Mouse (Mus musculus) limb, embryonic 14.5 days (tissue): Measurements from ENCODE around the gene Tmem132c. TPM values are rescaled to one million over a fixed set of nuclear protein-coding genes. Genes with fewer than 3 reads are reported as not detected.
A peak's percentile ranks its signal among the peaks of the same experiment; 100 is the strongest.

ENCODE experiments used
- ATAC-seq: fragments of 200-750 bp; cut with Nextera tagmentation; 2 replicates; pipeline ENCODE4 v1.8.0; 2017; ENCODE audit warnings: low read depth, moderate number of reproducible peaks, moderate TSS enrichment; ENCODE audit not compliant: low FRiP score
- DNase-seq: peaks from one replicate; pipeline ENCODE4 v3.0.0-alpha.2; 2015; ENCODE audit warnings: low spot score
- H3K27ac ChIP-seq: fragments of 300-500 bp; sonication (generic); replicated peaks from 2 replicates; pipeline ENCODE4 v1.5.1; 2014; ENCODE audit warnings: low read depth, mild to moderate bottlenecking, low read length, moderate library complexity, mixed read lengths
- H3K27me3 ChIP-seq: fragments of 300-500 bp; sonication (generic); 2 replicates; pipeline ENCODE4 v1.6.1; 2014; ENCODE audit warnings: low read length, mixed read lengths; ENCODE audit not compliant: control insufficient read depth, insufficient read depth
- H3K36me3 ChIP-seq: fragments of 300-500 bp; sonication (generic); 2 replicates; pipeline ENCODE4 v1.6.1; 2014; ENCODE audit warnings: mild to moderate bottlenecking, low read length, moderate library complexity, mixed read lengths; ENCODE audit not compliant: control insufficient read depth, insufficient read depth
- H3K4me1 ChIP-seq: fragments of 300-500 bp; sonication (generic); 2 replicates; pipeline ENCODE4 v1.6.1; 2014; ENCODE audit warnings: antibody characterized with exemption, low read length, mixed read lengths; ENCODE audit not compliant: control insufficient read depth, insufficient read depth
- H3K4me2 ChIP-seq: fragments of 300-500 bp; sonication (generic); replicated peaks from 2 replicates; pipeline ENCODE4 v1.6.1; 2014; ENCODE audit warnings: low read depth, mild to moderate bottlenecking, low read length, moderate library complexity; ENCODE audit not compliant: severe bottlenecking
- H3K4me3 ChIP-seq: fragments of 300-500 bp; sonication (generic); replicated peaks from 2 replicates; pipeline ENCODE4 v1.5.1; 2014; ENCODE audit warnings: low read length
- H3K9ac ChIP-seq: fragments of 300-500 bp; sonication (generic); 2 replicates; pipeline ENCODE4 v1.6.1; 2014; ENCODE audit warnings: mild to moderate bottlenecking, low read depth, low read length, moderate library complexity; ENCODE audit not compliant: severe bottlenecking
- H3K9me3 ChIP-seq: fragments of 300-500 bp; sonication (generic); 2 replicates; pipeline ENCODE4 v1.6.1; 2016; ENCODE audit warnings: low read length; ENCODE audit not compliant: control insufficient read depth
- POLR2A ChIP-seq: fragments of 200-500 bp; IDR thresholded peaks from 2 replicates; pipeline ENCODE4 v1.8.0; 2012; ENCODE audit warnings: inconsistent platforms, mild to moderate bottlenecking, moderate library complexity, borderline replicate concordance; ENCODE audit not compliant: insufficient read depth, insufficient read length; ENCODE audit errors: extremely low read depth
- WGBS: fragments of 180-500 bp; shearing (Covaris S2); extraction: QIAGEN DNeasy Blood & Tissue Kit; methylation state at CpG from one replicate; pipeline ENCODE4 v1.1.7; 2014; 5-methylcytosine and 5-hydroxymethylcytosine counted together
- polyA plus RNA-seq, 2 experiments: library from polyadenylated mRNA; depleted of rRNA in 1 of 2; stranded (reverse) in 1 of 2; unstranded in 1 of 2; fragments of >200 nt; fragmentation: Nextera tagmentation in 1 of 2; extraction: Ambion mirVana in 1 of 2; gene quantifications; 2 replicates each; pipeline versions ENCODE4 v1.2.1 to v1.2.3; 2012 to 2014

Tmem132c gene
- polyA plus RNA-seq, 2 experiments, result 27.2 to 33.2 TPM

DNA sequence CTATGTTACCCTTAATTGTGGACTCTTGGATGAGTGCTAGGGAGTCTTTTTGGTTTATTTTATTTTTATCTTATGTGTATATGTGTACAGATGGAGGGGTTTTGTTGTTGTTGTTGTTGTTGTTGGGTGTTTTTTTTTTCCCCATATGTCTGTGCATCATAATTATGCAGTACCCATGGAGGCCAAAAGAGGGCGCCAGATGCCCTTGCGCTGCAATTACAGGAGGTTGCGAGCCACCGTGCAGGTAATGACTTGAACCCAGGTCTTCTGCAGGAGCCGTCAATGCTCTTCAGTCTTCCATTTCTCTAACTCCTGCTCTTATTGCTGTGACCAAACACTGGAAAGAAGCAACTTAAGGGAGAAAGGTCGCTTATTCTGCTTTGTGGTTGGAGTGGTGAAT lies 23.9 kb upstream of the Tmem132c start:
- no peak for ATAC-seq
- Histone ChIP-seq H3K4me2 (no peak overlapping the region), H3K9me3 (peaks cover 5% of the 10 kb centered on the region; the same call in 1 of the 2 replicates), H3K4me3 (no peak overlapping the region), H3K36me3 (no peaks in the 10 kb centered on the region), H3K4me1 (no peaks in the 10 kb centered on the region), H3K9ac (no peak overlapping the region), H3K27ac (no peak overlapping the region), H3K27me3 (no peaks in the 10 kb centered on the region)
- whole genome bisulfite sequencing, result 63% methylated on average over 6 of the region's 6 CpGs
- no peak for DNase-seq
- no peak for TF ChIP-seq POLR2A

DNA sequence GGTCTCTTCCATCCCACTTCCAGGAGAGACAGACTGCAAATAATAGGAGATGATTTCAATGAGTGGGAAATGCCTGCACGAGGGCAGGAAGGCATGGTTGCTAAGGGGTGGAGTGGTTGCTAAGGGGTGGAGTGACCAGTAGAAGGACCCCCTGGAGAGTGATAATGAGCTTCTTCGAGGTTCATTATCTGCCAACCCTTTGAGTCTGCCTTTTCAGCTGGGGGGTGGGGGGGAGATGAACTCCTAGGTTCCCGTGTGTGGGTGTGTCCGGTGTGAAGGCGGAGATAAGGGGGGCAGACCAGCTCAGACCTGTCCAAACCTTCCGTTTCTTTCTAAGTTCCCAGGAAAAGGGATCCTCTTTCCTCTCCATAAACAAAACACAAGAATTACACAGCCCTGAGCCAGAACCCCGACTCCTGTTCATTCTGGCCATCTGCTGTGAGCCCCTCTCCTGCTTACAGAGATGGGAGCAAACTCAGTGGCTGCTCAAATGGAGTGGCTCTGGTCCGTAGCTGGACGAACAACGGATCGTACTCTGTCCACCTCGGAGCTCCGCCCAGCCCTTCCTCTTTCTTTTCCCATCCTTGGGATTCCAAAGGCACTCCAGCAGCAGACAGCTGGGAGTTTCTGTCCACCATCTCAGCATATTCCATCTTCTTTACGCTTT lies 13.5 kb upstream of the Tmem132c start:
- Histone ChIP-seq H3K4me3 (no peak overlapping the region), H3K27ac (no peak overlapping the region), H3K36me3 (no peaks in the 10 kb centered on the region), H3K9ac (no peak overlapping the region), H3K27me3 (no peaks in the 10 kb centered on the region), H3K9me3 (no peaks in the 10 kb centered on the region), H3K4me2 (peak overlapping the region; percentile 34), H3K4me1 (no peaks in the 10 kb centered on the region)
- WGBS, result 6% methylated on average over 14 of the region's 14 CpGs
- ATAC-seq (no peak), DNase-seq (no peak)
- no peak for TF ChIP-seq POLR2A

DNA sequence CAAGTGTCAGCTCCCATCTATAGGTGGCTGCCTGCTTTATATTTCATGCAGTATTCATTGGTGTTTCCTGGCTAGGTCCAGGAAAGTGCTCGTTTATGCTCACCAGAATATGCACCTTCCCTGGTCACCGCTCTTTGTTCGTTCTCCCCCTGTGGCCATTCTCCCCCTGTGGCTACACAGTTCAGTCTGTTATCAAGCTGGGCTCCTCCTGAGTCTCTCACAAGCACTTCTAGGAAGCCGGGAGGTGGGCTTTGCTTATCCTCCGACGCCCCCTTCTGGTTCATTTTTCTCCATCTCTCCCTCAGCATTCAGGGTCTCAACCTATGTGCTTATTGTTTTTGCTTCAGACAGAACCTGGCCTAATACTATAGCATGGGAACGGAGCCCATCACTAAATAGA lies 6.9 kb upstream of the Tmem132c start:
- H3K27me3 ChIP-seq, result no peaks in the 10 kb centered on the region
- H3K4me2 ChIP-seq, result no peak overlapping the region
- ATAC-seq (peak; percentile 7; the same call in 1 of the 2 replicates), DNase-seq (peak; percentile 59)
- H3K4me1 ChIP-seq, result no peaks in the 10 kb centered on the region; the same call in 1 of the 2 replicates
- H3K4me3 ChIP-seq, result no peak overlapping the region
- H3K9ac ChIP-seq, result no peak overlapping the region
- H3K9me3 ChIP-seq, result no peaks in the 10 kb centered on the region; the same call in 1 of the 2 replicates
- no peak overlapping the region for H3K27ac ChIP-seq
- TF ChIP-seq POLR2A, result no peak
- H3K36me3 ChIP-seq, result no peaks in the 10 kb centered on the region
- WGBS, result 4% methylated on average over 7 of the region's 7 CpGs

DNA sequence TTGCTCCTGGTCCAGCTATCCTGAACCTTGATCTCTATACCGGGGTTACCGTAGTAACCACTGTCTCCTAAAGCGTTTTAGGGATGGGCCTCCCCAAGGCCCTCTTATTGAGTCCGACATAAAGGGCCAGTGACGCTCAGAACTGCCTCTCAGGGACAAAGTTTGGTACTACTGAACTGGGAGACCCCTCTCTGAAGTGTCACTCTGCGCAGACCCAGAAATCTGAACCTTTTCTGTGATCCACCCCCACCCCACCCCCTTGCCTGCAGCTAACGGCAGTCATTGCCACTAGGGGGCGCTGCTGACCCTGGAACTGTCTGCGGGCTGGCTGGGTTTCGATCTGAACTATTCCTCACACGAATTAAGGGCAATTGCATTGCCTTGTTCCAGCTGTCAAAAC lies 6.4 kb upstream of the Tmem132c start:
- ATAC-seq (peak; percentile 80), DNase-seq (peak; percentile 81)
- H3K36me3 ChIP-seq, result no peaks in the 10 kb centered on the region
- H3K9me3 ChIP-seq, result no peaks in the 10 kb centered on the region; the same call in 1 of the 2 replicates
- H3K4me1 ChIP-seq, result peaks cover 3% of the 10 kb centered on the region
- 0 out of 2 replicates have a peak overlapping the region, but pooled peaks have one; percentile 10 for H3K4me3 ChIP-seq
- H3K9ac ChIP-seq, result no peak overlapping the region
- no peak for TF ChIP-seq POLR2A
- H3K4me2 ChIP-seq, result peak overlapping the region; percentile 42
- H3K27me3 ChIP-seq, result no peaks in the 10 kb centered on the region
- WGBS, result 5% methylated on average over 11 of the region's 11 CpGs
- H3K27ac ChIP-seq, result no peak overlapping the region

DNA sequence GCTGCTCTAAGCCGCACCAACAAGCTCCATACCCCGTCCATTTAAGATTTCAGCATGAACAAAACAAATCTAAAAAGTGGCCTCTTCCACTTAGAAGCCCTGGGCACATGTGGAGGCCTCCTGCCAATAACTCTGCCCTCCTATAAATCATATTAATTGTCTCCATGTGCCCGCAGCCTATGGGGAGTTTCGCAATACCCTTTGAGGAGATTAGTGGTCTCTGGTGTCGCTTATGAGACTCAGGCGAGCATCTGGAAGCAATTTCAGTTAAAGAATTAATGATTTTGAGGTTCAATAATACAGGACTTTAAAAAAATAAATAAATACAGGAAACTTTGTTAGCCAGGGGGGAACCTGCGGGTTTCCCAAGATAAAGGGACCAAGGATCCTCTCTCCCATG lies 1.9 kb upstream of the Tmem132c start:
- WGBS, result 11% methylated on average over 7 of the region's 7 CpGs

More for the DNA sequence above, 1.9 kb upstream of the Tmem132c start:
- Histone ChIP-seq H3K27me3 (peaks cover 9% of the 10 kb centered on the region; the same call in 1 of the 2 replicates), H3K4me1 (peaks cover 20% of the 10 kb centered on the region), H3K9me3 (no peaks in the 10 kb centered on the region; the same call in 1 of the 2 replicates), H3K4me3 (no peak overlapping the region), H3K36me3 (no peaks in the 10 kb centered on the region), H3K27ac (no peak overlapping the region), H3K4me2 (no peak overlapping the region), H3K9ac (no peak overlapping the region)
- ATAC-seq (0 out of 2 replicates have a peak, but pooled peaks have one; percentile 5), DNase-seq (peak; percentile 78)
- TF ChIP-seq POLR2A, result no peak
